1 mouse cellular context compared by ENCODE assay signal in genomic region chr19:6292262-6292661, GRCm38 (mm10).
TF ChIP-seq lines count a peak whose summit lies in the region.

No protein-coding gene starts in this region.

TF ChIP-seq in CH12.LX, 34 proteins besides CTCF, POLR2A, EP300 and RAD21:
- no peak for TF ChIP-seq MAX (IDR thresholded peaks at IDR 0.05; ENCODE audit: low read length)
- TF ChIP-seq NRF1 (IDR thresholded peaks at IDR 0.05; ENCODE audit: low read depth, low read length), result no peak
- no peak for TF ChIP-seq GABPA (IDR thresholded peaks at IDR 0.05; ENCODE audit: insufficient replicate concordance, low read depth, low read length)
- TF ChIP-seq ETS1 (conservative IDR thresholded peaks at IDR 0.05; ENCODE audit: low read depth, low read length), result no peak
- TF ChIP-seq HCFC1 (IDR thresholded peaks at IDR 0.05; ENCODE audit: low read depth, low read length), result no peak
- no peak for TF ChIP-seq MYC (IDR thresholded peaks at IDR 0.05; ENCODE audit: low read depth, low read length)
- TF ChIP-seq TCF12 (IDR thresholded peaks at IDR 0.05; ENCODE audit: low read depth, low read length), result no peak
- TF ChIP-seq SIN3A (IDR thresholded peaks at IDR 0.05; ENCODE audit: low read length), result no peak
- no peak for TF ChIP-seq MAFK (IDR thresholded peaks at IDR 0.05; ENCODE audit: insufficient replicate concordance, low read length)
- no peak for TF ChIP-seq ZC3H11A (IDR thresholded peaks at IDR 0.05; ENCODE audit: low read depth, low read length)
- TF ChIP-seq USF2 (conservative IDR thresholded peaks at IDR 0.05; ENCODE audit: low read depth, low read length), result no peak
- TF ChIP-seq CHD1 (IDR thresholded peaks at IDR 0.05; ENCODE audit: low read depth, low read length), result no peak; the same call in 1 of the 2 replicates
- TF ChIP-seq TBP (conservative IDR thresholded peaks at IDR 0.05; ENCODE audit: low read depth, low read length), result no peak
- no peak for TF ChIP-seq USF1 (IDR thresholded peaks at IDR 0.05; ENCODE audit: low read depth, low read length)
- TF ChIP-seq E2F4 (IDR thresholded peaks at IDR 0.05; ENCODE audit: insufficient replicate concordance, low read depth, low read length), result no peak
- no peak for TF ChIP-seq JUND (conservative IDR thresholded peaks at IDR 0.05; ENCODE audit: low read depth, low read length)
- TF ChIP-seq PAX5 (IDR thresholded peaks at IDR 0.05; ENCODE audit: low read length), result no peak
- TF ChIP-seq MAZ (IDR thresholded peaks at IDR 0.05; ENCODE audit: low read depth, low read length), result no peak
